ENCODE assay signal across 7 mouse cellular contexts in genomic region chr13:104694612-104695355, GRCm38 (mm10).
A peak's percentile ranks its signal among the peaks of the same experiment; 100 is the strongest.
DNase-seq lines count a peak whose midpoint lies in the region; ATAC-seq lines count a peak whose summit lies in the region.

No protein-coding gene starts in this region.

- 49% methylated on average over 6 of the region's 6 CpGs for WGBS in midbrain, embryonic 15.5 days

- H3K4me3 ChIP-seq in midbrain, embryonic 15.5 days, result no peak overlapping the region

- H3K4me1 ChIP-seq in midbrain, embryonic 15.5 days, result peaks cover 6% of the 10 kb centered on the region

- no peaks in the 10 kb centered on the region for H3K27me3 ChIP-seq in midbrain, embryonic 15.5 days (replicated peaks)

- H3K4me2 ChIP-seq in midbrain, embryonic 15.5 days, result no peak overlapping the region

- peak; percentile 62 for DNase-seq in testis, postnatal 14 days (ENCODE audit: low spot score)
- DNase-seq in testis, postnatal 10 days (ENCODE audit: low spot score), result no peak
- peak; percentile 96 for DNase-seq in cerebellum, adult 9-11 months
- DNase-seq in heart, adult 8-10 months (ENCODE audit: low spot score), result peak; percentile 36
- DNase-seq in kidney, postnatal 36 days, result peak; percentile 30 to 46
- no peak for DNase-seq in spleen, postnatal 14 days (ENCODE audit: low spot score in 2 of 2)

- no peaks in the 10 kb centered on the region for H3K36me3 ChIP-seq in midbrain, embryonic 15.5 days (replicated peaks)

- 0 out of 2 replicates have a peak overlapping the region, but pooled peaks have one; percentile 38 for H3K27ac ChIP-seq in midbrain, embryonic 15.5 days

- ATAC-seq in midbrain, embryonic 15.5 days (replicated peaks), result peak; percentile 89

- H3K9me3 ChIP-seq in midbrain, embryonic 15.5 days, result no peaks in the 10 kb centered on the region

- H3K9ac ChIP-seq in midbrain, embryonic 15.5 days, result no peak overlapping the region

Comparison
In these comparisons a context has a peak if more than half of its experiments do, and no peak if none do; other contexts are left out.
1. DNase-seq: peak in testis, postnatal 14 days (single experiment), cerebellum, adult 9-11 months (single experiment), heart, adult 8-10 months (single experiment) and kidney, postnatal 36 days (2 of 2); none in testis, postnatal 10 days (single experiment) and spleen, postnatal 14 days (0 of 2).